Mouse (Mus musculus) liver, embryonic 15.5 days (tissue): ENCODE measurements around the gene Ube2o. TPM values are rescaled to one million over a fixed set of nuclear protein-coding genes. Genes with fewer than 3 reads are reported as not detected.

Experiments used
- ATAC-seq: fragments of 200-750 bp; cut with Nextera tagmentation; 2 replicates; pipeline ENCODE4 v1.8.0; 2017; ENCODE audit warnings: moderate number of reproducible peaks, mild to moderate bottlenecking, moderate library complexity; ENCODE audit not compliant: insufficient read depth
- H3K27ac ChIP-seq: fragments of 300-500 bp; sonication (generic); replicated peaks from 2 replicates; pipeline ENCODE4 v1.5.1; 2015; ENCODE audit warnings: mild to moderate bottlenecking, inconsistent platforms
- H3K27me3 ChIP-seq: fragments of 300-500 bp; sonication (generic); 2 replicates; pipeline ENCODE4 v1.6.1; 2015; ENCODE audit warnings: mild to moderate bottlenecking, inconsistent platforms
- H3K36me3 ChIP-seq: fragments of 300-500 bp; sonication (generic); replicated peaks from 2 replicates; pipeline ENCODE4 v1.6.1; 2015; ENCODE audit warnings: moderate library complexity, mild to moderate bottlenecking, inconsistent platforms
- H3K4me1 ChIP-seq: fragments of 300-500 bp; sonication (generic); replicated peaks from 2 replicates; pipeline ENCODE4 v1.6.1; 2015; ENCODE audit warnings: inconsistent platforms
- H3K4me2 ChIP-seq: fragments of 300-500 bp; sonication (generic); 2 replicates; pipeline ENCODE4 v1.6.1; 2015; ENCODE audit warnings: moderate library complexity, mild to moderate bottlenecking, inconsistent platforms
- H3K4me3 ChIP-seq: fragments of 300-500 bp; sonication (generic); replicated peaks from 2 replicates; pipeline ENCODE4 v1.5.1; 2015; ENCODE audit warnings: mild to moderate bottlenecking, inconsistent platforms
- H3K9ac ChIP-seq: fragments of 300-500 bp; sonication (generic); 2 replicates; pipeline ENCODE4 v1.6.1; 2015; ENCODE audit warnings: moderate library complexity, mild to moderate bottlenecking, inconsistent platforms
- H3K9me3 ChIP-seq: fragments of 300-500 bp; sonication (generic); replicated peaks from 2 replicates; pipeline ENCODE4 v1.6.1; 2016; ENCODE audit warnings: inconsistent platforms
- WGBS: fragments of 180-500 bp; shearing (Covaris S2); methylation state at CpG from one replicate; pipeline ENCODE4 v1.1.7; 2015; ENCODE audit warnings: mixed read lengths; ENCODE audit not compliant: insufficient replicate concordance; 5-methylcytosine and 5-hydroxymethylcytosine counted together
- polyA plus RNA-seq: library from polyadenylated mRNA; unstranded; fragments of >200 nt; fragmentation: Nextera tagmentation; extraction: Ambion mirVana; gene quantifications from 2 replicates; pipeline ENCODE4 v1.2.1, GENCODE M21; 2015

Gene Ube2o
- 38.1 and 51.7 TPM in 2 replicates for polyA plus RNA-seq

GRCm38 (mm10) chr11:116581376-116581814 is at the start of gene Ube2o:
Ube2o (minus strand) TSS chr11:116581447.
- 1% methylated on average over 51 of the region's 51 CpGs for WGBS
- Histone ChIP-seq H3K9ac (peak within 1 kb of the TSS; percentile 99), H3K27ac (peak within 1 kb of the TSS; percentile 97), H3K36me3 (peaks cover 11% of the 10 kb centered on the region), H3K4me3 (peak within 1 kb of the TSS; percentile 90), H3K4me2 (peak within 1 kb of the TSS; percentile 89), H3K9me3 (no peaks in the 10 kb centered on the region), H3K27me3 (peaks cover 13% of the 10 kb centered on the region), H3K4me1 (peaks cover 51% of the 10 kb centered on the region)
- peak; percentile 76 for ATAC-seq

- 39% methylated on average over 12 of the region's 12 CpGs for WGBS
- H3K4me2 ChIP-seq: no peak overlapping the region
- peaks cover 40% of the 10 kb centered on the region for H3K4me1 ChIP-seq
- H3K27ac ChIP-seq: no peak overlapping the region
- no peaks in the 10 kb centered on the region for H3K36me3 ChIP-seq
- no peak for ATAC-seq
- H3K27me3 ChIP-seq: no peaks in the 10 kb centered on the region
- H3K9ac ChIP-seq: no peak overlapping the region
- H3K9me3 ChIP-seq: no peaks in the 10 kb centered on the region
- H3K4me3 ChIP-seq: no peak overlapping the region
Observed at GRCm38 (mm10) chr11:116630171-116630965, 49.1 kb upstream of the Ube2o start.

GRCm38 (mm10) chr11:116629472-116629871 is 48.2 kb upstream of the Ube2o start:
- no peak for ATAC-seq
- H3K36me3 ChIP-seq: no peaks in the 10 kb centered on the region
- no peak overlapping the region for H3K4me2 ChIP-seq
- H3K27me3 ChIP-seq: no peaks in the 10 kb centered on the region
- H3K27ac ChIP-seq: no peak overlapping the region
- no peak overlapping the region for H3K4me3 ChIP-seq
- H3K9me3 ChIP-seq: no peaks in the 10 kb centered on the region
- H3K9ac ChIP-seq: no peak overlapping the region
- WGBS: 63% methylated on average over 6 of the region's 6 CpGs
- peaks cover 49% of the 10 kb centered on the region for H3K4me1 ChIP-seq

- no peak for ATAC-seq
- Histone ChIP-seq H3K4me1 (peaks cover 57% of the 10 kb centered on the region), H3K9ac (no peak overlapping the region), H3K27me3 (no peaks in the 10 kb centered on the region), H3K27ac (no peak overlapping the region), H3K4me2 (no peak overlapping the region), H3K4me3 (no peak overlapping the region), H3K36me3 (no peaks in the 10 kb centered on the region), H3K9me3 (no peaks in the 10 kb centered on the region)
- 57% methylated on average over 9 of the region's 9 CpGs for WGBS
Observed at GRCm38 (mm10) chr11:116628712-116629111, 47.5 kb upstream of the Ube2o start.

GRCm38 (mm10) chr11:116627072-116628020 is 46.1 kb upstream of the Ube2o start:
- H3K27me3 ChIP-seq: no peaks in the 10 kb centered on the region
- no peak overlapping the region for H3K4me2 ChIP-seq
- H3K9me3 ChIP-seq: no peaks in the 10 kb centered on the region
- peak overlapping the region; percentile 39 for H3K27ac ChIP-seq
- WGBS: 21% methylated on average over 10 of the region's 10 CpGs
- H3K4me3 ChIP-seq: no peak overlapping the region
- no peak for ATAC-seq
- H3K9ac ChIP-seq: no peak overlapping the region
- H3K36me3 ChIP-seq: no peaks in the 10 kb centered on the region
- peaks cover 69% of the 10 kb centered on the region for H3K4me1 ChIP-seq

- no peak within 1 kb of the TSS for H3K4me2 ChIP-seq
- no peaks in the 10 kb centered on the region for H3K9me3 ChIP-seq
- no peak within 1 kb of the TSS for H3K9ac ChIP-seq
- no peak for ATAC-seq
- H3K36me3 ChIP-seq: no peaks in the 10 kb centered on the region
- H3K4me1 ChIP-seq: peaks cover 78% of the 10 kb centered on the region
- no peaks in the 10 kb centered on the region for H3K27me3 ChIP-seq
- no peak within 1 kb of the TSS for H3K4me3 ChIP-seq
- WGBS: 74% methylated on average over 10 of the region's 10 CpGs
- peak within 1 kb of the TSS; percentile 84 for H3K27ac ChIP-seq
Observed at GRCm38 (mm10) chr11:116626299-116627071, 45.2 kb upstream of the Ube2o start, which contains the start of gene Rhbdf2. Rhbdf2 (minus strand) TSS chr11:116627019.

GRCm38 (mm10) chr11:116625081-116626000 is 44.1 kb upstream of the Ube2o start:
- H3K9ac ChIP-seq: peak overlapping the region; percentile 37; the same call in 1 of the 2 replicates
- 0 out of 2 replicates have a peak, but pooled peaks have one; percentile 1 for ATAC-seq
- 40% methylated on average over 17 of the region's 17 CpGs for WGBS

GRCm38 (mm10) chr11:116624131-116624832 is 43.0 kb upstream of the Ube2o start:
- peak overlapping the region; percentile 93 for H3K9ac ChIP-seq
- H3K27ac ChIP-seq: peak overlapping the region; percentile 93
- no peaks in the 10 kb centered on the region for H3K36me3 ChIP-seq
- H3K27me3 ChIP-seq: no peaks in the 10 kb centered on the region
- peak; percentile 70 for ATAC-seq
- 10% methylated on average over 39 of the region's 42 CpGs for WGBS
- H3K4me2 ChIP-seq: peak overlapping the region; percentile 93
- peak overlapping the region; percentile 88 for H3K4me3 ChIP-seq
- H3K4me1 ChIP-seq: peaks cover 94% of the 10 kb centered on the region
- no peaks in the 10 kb centered on the region for H3K9me3 ChIP-seq

More at GRCm38 (mm10) chr11:116625081-116626000, 44.1 kb upstream of the Ube2o start:
- peak overlapping the region; percentile 84 for H3K27ac ChIP-seq
- H3K36me3 ChIP-seq: no peaks in the 10 kb centered on the region
- H3K4me3 ChIP-seq: no peak overlapping the region
- H3K4me1 ChIP-seq: peaks cover 86% of the 10 kb centered on the region
- H3K27me3 ChIP-seq: no peaks in the 10 kb centered on the region
- peak overlapping the region; percentile 93 for H3K4me2 ChIP-seq
- H3K9me3 ChIP-seq: no peaks in the 10 kb centered on the region

- Histone ChIP-seq H3K27ac (peak overlapping the region; percentile 93), H3K27me3 (no peaks in the 10 kb centered on the region), H3K4me2 (peak overlapping the region; percentile 93), H3K9ac (peak overlapping the region; percentile 93), H3K36me3 (no peaks in the 10 kb centered on the region), H3K9me3 (no peaks in the 10 kb centered on the region), H3K4me1 (peaks cover 97% of the 10 kb centered on the region), H3K4me3 (peak overlapping the region; percentile 88)
- peak; percentile 13 for ATAC-seq
- WGBS: 3% methylated on average over 40 of the region's 40 CpGs
Observed at GRCm38 (mm10) chr11:116623281-116624124, 42.3 kb upstream of the Ube2o start.
